Mouse (Mus musculus) E14TG2a.4 (cell line): ENCODE measurements around the gene Llcfc1.

ENCODE experiments used
- CTCF ChIP-seq: conservative IDR thresholded peaks from 2 replicates; pipeline ENCODE4 v1.5.1; 2014; ENCODE audit warnings: low read length
- NANOG ChIP-seq: IDR thresholded peaks from 2 replicates; pipeline ENCODE4 v1.6.1; 2014; ENCODE audit warnings: borderline replicate concordance, low read length, mixed read lengths

GRCm38 (mm10) chr6:41680669-41681068 lies 3.6 kb upstream of the Llcfc1 start, which contains the start of gene Trpv5:
- no peak for TF ChIP-seq CTCF
- no peak for TF ChIP-seq NANOG
